Mouse (Mus musculus) gastrocnemius, postnatal 10 days (tissue): ENCODE results near the gene Lgals7. TPM values are rescaled to one million over a fixed set of nuclear protein-coding genes. Genes with fewer than 3 reads are reported as not detected.
A peak's percentile ranks its signal among the peaks of the same experiment; 100 is the strongest.

Experiments used
- DNase-seq: peaks from one replicate; pipeline ENCODE4 v3.0.0; 2021; ENCODE audit warnings: mixed read lengths
- total RNA-seq, 2 experiments: library from RNA; stranded (reverse); gene quantifications; 2 replicates each; pipeline ENCODE4 v1.2.3; 2021

Lgals7 gene
- total RNA-seq, 2 experiments from 2014 or later = 0.56 TPM; not detected in 1

DNA sequence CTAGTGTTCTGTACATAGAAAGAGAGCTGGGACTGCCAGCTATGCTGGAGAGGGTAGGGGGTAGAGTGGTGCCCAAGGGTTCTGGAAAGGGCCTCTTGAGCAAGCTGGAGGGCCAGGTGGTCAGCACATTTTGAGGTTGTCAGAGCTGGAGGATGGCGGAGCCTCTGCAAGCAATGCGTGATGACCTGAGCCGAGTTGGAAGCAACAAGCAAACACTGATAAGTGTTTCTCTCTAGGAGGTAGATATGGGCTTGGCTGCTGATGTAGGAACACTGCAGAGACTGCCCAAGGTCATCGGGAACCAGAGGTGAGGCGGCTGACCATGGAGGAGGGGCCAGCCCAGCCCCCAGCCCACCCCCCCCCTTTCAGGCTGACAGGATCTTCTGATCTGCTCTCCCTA lies 32.7 kb upstream of the Lgals7 start:
- no peak for DNase-seq

DNA sequence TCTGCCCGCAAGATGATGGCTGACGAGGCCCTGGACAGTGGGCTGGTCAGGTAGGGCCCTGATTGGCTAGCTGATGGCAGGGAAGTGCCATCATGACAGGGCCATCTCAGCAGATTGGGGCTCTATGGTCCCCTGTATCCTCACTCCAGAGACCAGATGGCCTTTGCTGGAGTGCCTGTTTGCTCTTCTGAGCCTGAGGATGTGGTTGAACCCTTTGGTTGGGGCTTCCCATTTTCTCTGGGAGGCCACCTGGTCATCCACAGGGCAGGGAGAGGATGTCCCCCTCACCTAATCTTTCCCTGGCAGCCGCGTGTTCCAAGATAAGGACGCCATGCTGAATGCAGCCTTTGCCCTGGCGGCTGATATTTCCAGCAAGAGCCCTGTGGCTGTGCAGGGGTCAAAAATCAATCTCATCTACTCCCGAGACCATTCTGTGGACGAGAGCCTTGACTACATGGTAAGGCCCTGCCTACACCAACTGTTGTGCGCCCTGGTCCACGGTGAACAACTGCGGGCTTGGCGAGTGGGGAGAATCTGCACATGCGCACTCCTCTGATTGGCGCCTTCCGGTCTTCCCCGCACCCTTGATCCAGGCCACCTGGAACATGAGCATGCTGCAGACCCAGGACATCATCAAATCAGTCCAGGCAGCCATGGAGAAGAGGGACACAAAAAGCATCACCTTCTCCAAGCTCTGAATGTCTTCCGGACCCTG lies 32.1 kb upstream of the Lgals7 start:
- DNase-seq = no peak

DNA sequence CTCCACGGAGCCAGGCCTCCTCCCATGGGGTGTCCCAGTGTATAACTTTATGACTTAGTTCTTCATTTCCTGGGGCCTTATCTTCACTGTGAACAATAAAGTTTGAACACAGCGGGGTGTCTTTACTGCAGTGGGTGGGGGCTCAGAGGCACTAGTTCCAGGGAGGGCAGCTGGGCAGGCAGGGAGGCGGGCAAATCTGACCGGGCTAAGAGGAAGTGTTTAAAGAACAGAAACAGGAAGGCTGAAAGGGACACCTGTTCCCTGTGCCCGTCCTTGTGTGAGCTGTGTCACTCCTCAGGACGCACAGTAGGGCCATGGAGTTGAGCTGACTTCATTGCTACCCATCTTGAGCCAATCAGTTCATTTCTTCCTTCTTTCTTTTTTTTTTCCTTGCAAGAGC lies 31.5 kb upstream of the Lgals7 start:
- no peak for DNase-seq

DNA sequence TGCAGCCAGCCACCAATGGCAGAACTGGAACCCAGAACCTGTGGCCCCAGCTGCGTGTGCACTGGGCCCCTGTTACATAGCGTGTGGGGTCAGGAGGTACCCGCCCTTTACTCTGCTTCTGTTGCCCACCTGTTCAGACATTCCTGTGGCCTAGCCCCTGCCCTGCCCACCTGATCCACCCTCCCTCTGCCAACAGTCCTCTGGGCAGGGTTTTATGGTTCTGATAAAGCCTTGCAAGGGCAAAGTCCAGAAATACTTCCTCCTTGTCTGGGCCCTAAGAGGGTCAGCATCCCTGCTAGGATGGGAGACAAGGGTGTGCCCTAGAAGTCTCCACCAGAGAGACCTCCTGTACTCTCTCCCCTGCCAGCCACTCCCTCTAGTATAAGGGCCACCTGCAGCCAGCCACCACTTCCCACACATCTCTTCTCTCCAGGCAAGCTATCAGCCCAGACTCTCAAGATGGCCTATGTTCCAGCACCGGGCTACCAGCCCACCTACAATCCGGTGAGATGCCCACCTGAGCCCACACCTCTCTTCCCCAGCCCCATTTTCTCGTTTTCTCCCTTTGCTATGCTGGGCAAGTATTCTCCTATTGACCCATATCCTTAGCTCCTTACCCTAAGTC lies 29.8 kb upstream of the Lgals7 start, which contains the start of gene Lgals4:
TSS of gene Lgals4 (plus strand) at position 132 of the 625 bp plus-strand sequence.
- DNase-seq = no peak

DNA sequence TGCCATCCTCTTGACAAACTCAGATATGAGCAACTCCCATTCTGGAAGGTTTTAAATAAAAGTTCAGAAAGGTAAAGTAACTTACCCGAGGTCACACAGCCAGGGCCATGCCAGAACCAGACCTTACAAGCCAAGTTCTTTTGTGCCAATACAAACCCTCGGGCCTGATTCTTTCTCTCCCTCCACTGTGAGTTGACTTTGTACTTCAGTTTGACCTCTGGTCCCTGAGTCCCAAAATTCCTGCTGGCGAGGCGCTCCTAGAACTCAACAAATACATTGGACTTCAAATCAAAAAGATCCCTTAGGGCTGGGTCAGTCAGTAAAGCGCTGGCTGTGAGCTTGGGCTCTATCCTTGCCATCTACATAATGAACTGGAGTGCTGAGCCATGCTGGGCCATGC lies 26.7 kb upstream of the Lgals7 start:
- no peak for DNase-seq

DNA sequence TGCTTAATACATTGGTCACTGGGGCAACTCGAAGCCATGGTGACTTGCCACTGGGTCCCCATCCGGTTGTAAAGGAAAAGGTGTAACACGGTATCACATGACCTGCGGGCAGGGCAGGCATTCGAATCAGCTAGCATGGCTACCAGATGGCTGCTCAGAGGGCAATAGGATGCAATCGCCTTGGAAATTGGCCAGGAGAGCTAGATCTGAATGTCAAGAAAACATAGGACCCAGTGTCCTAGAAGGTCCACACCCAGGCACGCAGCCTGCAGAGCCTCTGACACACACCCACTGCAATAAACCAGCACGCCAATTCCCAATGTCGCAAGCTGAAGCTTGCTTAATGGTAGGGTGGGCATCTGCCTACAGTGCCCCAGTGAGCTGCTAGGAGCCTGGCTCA lies 25.3 kb upstream of the Lgals7 start:
- DNase-seq = no peak

DNA sequence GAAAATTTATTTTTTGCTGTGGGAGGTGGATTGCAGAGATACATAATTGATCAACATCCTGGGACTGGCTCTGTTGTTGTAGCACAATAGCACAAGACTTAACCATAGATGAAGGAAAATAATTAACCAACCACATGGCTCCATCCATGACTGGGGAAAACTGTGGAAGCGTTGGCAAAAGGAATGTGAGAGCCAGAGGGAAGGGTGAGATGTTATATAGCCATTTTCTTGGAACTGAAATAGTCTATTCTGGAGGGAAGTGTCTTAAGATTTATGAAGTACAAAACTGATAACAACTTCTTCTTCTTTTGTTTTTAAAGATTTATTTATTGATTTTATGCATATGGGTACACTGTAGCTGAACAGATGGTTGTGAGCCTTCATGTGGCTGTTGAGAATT lies 16.4 kb upstream of the Lgals7 start:
- DNase-seq = no peak

DNA sequence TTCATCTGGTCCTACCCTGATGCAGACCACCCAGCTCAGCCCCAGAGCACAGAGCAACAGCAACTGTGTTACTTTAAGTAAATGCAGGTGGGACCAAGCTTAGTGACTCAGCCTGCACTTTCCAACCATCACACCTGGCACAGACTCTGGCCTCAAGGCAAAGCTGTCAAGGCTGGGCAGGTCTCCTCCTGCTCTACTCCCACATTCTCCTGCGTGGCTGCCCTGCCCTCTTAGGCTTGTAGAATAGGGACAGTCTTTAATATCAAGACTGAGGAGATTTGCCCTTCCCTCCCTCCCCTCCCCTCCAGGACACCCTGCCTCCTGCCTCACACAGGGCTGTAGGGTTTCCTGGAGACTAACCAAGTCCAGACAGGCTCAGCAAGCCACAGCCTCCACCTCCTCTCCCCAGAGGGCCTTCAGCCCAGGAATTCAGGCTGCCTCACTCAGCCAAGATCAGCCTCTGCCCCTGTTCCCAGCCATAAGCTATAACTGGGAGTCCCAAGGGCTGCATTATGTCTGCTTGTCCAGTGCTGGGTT lies 13.9 kb upstream of the Lgals7 start:
- no peak for DNase-seq

DNA sequence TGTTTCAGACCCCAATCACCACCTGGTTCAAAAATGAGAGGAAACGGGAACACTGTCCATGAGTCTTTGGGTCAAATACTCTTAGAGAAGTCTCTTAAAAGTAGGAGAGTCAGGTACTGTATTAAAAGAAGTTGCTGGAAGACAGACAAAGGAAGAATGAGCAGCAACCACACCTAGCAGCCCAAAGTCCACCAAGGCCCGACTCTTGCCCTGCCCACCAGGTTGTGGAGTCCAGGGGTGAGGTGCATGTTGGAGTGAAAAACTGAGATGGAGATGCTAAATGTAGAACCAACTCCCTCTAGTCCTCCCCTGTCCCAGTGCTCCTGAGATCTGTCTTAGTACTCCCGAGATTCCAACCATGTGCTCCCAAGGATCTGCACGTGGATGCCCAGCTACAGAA lies 13.0 kb upstream of the Lgals7 start:
- DNase-seq = no peak

DNA sequence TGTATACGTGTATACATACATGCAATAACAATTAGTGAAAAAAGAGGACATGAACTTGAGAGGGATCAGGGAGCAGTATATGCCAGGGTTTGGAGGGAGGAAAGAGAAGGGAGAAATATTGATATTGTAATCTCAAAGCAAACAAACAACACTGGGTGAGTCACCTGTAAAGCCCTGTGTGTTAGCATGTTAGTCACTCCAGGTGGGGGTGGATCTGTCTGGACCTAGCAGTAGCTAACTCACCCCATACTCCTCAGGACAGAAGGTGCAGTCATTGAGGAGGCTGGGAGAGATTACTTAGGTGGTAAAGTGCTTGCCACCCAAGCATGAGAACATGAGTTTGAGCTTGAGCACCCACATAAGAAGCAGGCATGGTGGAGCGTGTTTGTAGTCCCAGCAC lies 3.7 kb upstream of the Lgals7 start:
- no peak for DNase-seq

DNA sequence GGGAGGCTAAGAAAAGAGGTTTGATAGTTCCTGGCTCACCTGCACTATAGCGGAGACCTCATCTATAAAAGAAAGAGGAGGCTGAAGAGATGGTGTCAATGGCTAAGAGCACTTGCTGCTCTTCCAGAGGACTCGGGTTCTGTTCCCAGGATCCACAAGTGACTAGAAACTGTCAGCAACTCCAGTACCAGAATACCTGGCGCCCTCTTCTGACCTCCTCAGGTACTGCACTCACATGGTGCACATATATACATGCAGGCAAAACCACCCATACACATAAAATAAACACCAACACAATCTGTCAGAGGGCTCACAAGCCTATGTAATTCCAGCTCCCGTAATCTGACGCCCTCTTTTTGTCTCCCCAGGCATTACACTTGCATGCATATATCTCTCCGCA lies 2.8 kb upstream of the Lgals7 start:
- no peak for DNase-seq

DNA sequence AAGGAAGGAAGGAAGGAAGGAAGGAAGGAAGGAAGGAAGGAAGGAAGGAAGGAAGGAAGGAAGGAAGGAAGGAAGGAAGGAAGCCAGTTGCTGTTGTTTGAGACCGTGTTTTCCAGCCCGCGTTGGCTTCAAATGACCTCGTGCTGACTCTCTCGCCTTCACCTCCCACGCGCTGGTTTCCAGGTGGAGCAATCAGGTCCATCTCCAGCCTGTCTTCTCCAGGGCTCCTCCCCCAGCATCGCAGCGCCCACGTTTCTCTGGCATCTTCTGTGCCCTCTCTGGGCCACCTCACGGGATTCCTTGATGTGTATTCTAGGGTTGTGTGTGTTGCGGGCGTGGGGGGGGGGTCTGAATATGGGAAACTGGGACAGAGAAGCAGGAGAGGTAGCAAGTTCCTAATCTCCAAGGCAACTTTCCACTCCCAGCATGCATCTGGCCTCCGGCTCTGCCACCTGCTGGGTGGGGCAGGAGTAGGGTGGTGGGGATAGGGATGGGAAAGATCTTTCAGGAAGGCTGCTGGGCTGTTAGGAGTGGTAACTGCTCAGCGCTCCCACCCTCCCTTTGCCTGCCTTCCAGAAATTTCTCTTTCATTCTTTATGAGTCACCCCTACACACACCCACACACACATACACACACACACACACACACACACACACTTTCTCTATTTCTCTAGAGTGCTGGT lies 695 bp upstream of the Lgals7 start:
- no peak for DNase-seq

DNA sequence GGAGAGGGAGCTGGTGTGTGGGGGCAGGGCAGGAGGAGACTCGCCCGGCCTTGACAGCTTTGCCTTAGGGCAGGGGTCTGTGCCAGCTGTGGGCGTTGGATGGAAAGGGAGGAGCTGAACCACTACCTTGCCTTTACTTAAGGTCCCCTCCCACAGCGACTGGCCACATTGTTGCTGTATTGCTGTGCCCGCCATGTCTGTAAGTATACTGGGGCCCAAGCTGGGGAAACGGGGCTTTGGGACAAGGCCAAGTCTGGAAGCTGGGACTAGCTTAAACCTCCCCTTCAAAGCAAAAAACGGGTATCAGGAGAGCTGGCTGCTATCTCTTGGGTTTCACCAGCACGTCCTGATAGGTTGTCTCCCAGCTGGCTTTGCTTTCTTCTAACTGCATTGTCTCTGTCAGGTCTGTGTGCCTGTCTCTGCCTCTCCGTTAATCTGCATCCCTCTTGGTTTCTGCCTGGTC lies 666 bp downstream of the Lgals7 start:
- DNase-seq = no peak

DNA sequence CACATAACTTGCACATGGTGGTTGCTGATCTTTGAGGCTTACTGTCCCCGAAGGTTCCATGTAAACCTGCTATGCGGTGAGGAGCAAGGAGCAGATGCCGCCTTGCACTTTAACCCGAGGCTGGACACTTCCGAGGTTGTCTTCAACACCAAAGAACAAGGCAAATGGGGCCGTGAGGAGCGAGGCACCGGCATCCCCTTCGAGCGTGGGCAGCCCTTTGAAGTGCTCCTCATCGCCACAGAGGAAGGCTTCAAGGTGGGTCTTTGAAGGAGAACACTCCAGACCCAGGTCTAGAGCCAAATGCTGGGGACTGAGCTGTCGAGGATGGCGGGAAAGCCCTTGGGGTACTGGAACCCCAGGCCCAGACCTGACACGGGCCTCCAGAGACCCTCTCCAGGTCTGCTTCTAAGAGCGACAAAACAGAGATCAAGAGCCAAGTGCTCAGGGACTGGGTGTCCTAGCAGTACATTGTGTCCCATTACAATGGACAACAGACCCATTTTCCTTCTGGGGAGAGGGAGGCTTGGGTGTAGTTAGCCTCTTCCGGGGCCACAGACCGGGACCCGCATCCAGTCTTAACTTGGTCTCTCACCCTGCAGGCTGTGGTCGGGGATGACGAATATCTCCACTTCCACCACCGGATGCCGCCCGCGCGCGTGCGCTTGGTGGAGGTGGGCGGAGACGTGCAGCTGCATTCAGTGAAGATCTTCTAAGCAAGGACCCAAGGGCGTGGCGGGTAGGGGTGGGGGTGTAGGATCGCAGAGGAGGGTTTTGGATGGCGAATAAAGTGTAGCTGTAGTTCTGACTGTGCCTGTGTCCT lies 2.0 kb downstream of the Lgals7 start:
- peak; percentile 74 for DNase-seq

DNA sequence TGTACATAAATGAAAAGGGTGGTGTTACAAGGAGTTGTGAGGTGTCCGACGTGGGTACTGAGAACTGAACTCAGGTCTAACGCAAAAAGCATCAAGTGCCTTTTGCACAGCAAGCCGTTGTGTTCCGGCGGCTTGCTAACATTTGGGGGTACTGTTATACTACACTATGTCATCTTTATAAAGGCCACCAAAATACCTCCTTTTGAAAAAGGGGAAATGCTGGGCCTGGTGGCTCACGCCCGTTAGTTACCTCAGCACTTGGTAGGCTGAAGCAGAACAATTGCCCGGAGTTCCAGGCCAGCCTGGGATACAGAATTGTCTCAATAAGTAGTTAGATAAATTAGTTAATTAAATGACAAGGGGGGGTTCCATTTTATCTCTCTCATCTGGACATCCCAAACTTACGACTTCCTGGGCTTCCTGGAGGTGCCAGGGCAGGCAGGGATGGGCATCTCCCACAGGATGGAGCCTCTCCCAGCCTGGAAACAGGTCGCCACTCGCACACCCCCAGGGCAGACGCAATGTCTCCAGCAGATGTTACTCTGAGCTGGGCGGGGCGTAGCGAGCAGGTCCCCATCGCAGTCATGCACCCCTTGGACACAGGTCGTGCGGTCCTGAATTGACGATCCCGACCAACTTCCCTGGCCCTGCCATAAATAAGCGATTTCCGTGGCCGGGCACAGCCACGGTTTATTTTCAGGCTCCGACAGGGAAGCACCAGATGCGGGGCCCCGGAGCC lies 3.3 kb downstream of the Lgals7 start:
- no peak for DNase-seq

DNA sequence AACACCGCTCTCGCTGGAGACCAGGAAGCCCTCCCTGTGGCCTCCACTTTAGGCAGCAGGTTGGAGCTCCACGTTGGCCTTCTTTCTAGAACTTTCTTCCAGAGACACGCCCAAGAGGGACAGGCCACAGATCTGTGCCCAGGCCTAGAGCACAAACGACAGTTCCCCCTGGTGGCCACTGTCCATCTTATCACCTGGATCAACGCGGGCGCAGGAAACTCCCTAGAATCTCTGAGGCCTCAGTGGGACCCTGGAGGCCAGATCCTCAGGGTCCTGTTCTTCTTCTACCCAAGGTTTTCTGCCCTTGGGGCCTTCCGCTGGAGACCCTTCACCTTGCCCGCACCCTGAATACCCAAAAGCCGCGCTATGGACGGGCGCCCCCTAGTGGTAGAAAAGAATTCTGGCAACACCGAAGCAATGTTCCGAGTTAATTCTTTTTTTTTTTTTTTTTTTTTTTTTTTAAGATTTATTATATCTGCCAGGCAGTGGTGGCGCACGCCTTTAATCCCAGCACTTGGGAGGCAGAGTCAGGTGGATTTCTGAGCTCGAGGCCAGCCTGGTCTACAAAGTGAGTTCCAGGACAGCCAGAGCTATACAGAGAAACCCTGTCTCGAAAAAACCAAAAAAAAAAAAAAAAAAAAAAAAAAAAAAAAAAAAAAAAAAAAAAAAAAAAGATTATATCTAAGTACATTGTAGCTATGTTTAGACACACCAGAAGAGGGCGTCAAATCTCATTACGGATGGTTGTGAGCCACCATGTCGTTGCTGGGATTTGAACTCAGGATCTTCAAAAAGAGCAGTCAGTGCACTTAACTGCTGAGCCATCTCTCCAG lies 4.1 kb downstream of the Lgals7 start:
- DNase-seq = peak; percentile 82

DNA sequence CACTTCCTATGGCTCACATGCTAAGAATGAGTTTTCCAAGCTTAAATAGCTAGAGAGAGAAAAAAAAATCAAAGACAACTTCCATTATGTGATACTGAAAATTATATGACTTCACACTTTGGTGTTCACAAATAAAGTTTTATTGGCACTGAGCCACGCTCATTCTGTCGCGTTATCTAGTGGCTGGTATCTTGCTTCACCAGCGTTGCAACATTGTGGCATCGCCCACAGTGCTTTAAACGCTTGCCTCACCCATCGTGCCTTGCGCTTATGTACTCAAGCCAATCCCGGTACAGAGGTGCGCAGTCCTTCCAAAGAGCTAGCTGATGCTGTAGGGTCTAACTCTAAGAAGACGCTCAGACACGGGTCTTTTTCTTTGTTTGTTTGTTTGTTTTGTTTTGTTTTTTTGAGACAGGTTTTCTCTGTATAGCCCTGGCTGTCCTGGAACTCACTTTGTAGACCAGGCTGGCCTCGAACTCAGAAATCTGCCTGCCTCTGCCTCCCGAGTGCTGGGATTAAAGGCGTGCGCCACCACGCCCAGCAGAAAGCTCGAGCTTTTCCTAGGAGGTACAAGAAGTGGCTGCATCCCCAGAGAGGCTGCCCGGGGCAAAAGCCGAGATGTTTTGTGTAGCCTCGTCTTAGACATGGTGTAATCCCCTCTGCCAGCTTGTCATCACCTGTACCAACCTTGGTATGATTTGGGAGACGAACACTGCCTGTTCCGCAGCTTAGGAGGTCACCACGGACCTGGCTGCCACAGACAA lies 7.4 kb downstream of the Lgals7 start:
- DNase-seq = no peak

DNA sequence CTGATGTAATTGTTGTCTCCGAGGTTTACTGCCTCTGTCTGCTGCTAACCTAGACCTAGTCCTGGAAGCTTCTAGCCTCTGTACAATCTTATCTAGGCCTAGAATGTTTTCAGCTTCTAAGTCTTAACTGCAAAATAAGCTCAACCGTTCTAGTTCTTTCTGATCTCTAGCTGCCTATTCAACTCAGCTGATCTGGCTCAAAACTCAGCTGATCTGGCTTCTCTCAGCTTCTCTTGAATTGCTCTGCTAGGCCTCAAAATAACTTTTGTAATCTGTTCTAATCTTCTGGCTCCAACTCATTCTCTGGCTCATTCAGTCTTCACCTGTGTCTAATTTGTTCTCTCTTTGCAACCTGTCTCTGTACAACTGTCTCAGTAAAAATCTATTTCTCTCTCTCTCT lies 10.9 kb downstream of the Lgals7 start:
- no peak for DNase-seq

DNA sequence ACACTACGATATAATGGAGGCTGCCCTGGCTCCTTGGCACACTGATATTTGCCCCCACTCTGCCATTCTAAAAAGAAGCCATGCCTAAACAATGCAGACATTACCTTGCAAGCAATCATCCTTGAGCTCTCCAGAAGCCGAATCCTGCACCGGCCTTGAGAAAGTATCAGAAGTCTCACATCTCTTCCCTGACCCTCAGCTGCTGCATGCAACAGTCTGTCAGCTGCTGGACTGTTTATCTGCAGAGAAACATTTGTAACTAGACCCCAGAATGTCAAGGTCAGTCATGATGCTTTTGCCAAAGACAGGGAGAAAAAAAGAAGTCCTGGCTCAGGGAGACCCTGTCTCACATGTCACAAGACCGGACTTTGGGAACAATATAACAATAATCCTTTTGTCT lies 12.4 kb downstream of the Lgals7 start:
- no peak for DNase-seq

DNA sequence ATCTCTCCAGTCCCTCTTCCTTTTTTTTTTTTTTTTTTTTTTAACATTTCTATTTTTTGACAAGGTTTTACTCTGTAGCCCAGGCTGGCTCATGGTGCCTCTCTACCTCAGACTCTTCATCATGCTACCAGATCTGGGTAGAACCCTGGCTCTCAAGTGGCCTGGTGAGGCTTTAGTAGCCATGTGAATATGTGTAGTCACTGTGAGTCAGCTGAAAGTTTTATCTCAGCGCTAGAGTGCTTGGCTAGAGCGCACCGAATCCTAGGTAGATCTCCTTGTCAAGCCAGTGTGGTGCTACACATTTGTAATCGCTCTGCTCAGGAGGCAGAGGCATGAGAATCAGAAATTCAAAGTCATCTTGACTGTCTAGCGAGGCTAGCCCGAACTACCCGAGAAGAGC lies 13.5 kb downstream of the Lgals7 start:
- no peak for DNase-seq
